Mouse (Mus musculus) MEL (cell line): ENCODE measurements around the gene Gm36028. TPM values are rescaled to one million over a fixed set of nuclear protein-coding genes. Genes with fewer than 3 reads are reported as not detected.

Experiments used
- DNase-seq: peaks from one replicate; pipeline ENCODE4 v3.0.0; 2011; ENCODE audit warnings: low read depth, low spot score
- H3K27ac ChIP-seq: 2 replicates; pipeline ENCODE4 v1.5.1; 2012; ENCODE audit warnings: low read depth, mild to moderate bottlenecking, control low read depth, low read length, moderate library complexity; ENCODE audit not compliant: control insufficient read depth
- H3K27me3 ChIP-seq, 2 experiments: fragments of 150-350 bp in 1 of 2; sonication (generic) in 1 of 2; 2 replicates each; pipeline ENCODE4 v1.6.1; 2012; ENCODE audit warnings: low read length in 2 of 2, mild to moderate bottlenecking in 2 of 2, improper control_type of control experiment in 1 of 2, moderate library complexity in 1 of 2; ENCODE audit not compliant: insufficient read depth in 2 of 2, control insufficient read depth in 1 of 2
- H3K36me3 ChIP-seq, 2 experiments: 2 replicates each; pipeline ENCODE4 v1.6.1; 2012 to 2014; ENCODE audit warnings: low read length in 2 of 2, improper control_type of control experiment in 1 of 2, inconsistent platforms in 1 of 2, mild to moderate bottlenecking in 1 of 2; ENCODE audit not compliant: insufficient read depth in 2 of 2, control insufficient read depth in 1 of 2
- H3K4me1 ChIP-seq, 2 experiments: fragments of 150-350 bp in 1 of 2; sonication (generic) in 1 of 2; 2 replicates each; pipeline ENCODE4 v1.6.1; 2012; ENCODE audit warnings: low read length in 2 of 2, improper control_type of control experiment in 1 of 2, mild to moderate bottlenecking in 1 of 2; ENCODE audit not compliant: insufficient read depth in 2 of 2, control insufficient read depth in 1 of 2
- H3K4me3 ChIP-seq, 2 experiments: fragments of 150-350 bp in 1 of 2; sonication (generic) in 1 of 2; 2 replicates each; pipeline ENCODE4 v1.5.1; 2012; ENCODE audit warnings: low read depth in 2 of 2, low read length in 2 of 2, mild to moderate bottlenecking in 2 of 2, moderate library complexity in 2 of 2, control low read depth in 1 of 2, improper control_type of control experiment in 1 of 2; ENCODE audit not compliant: control insufficient read depth in 1 of 2, insufficient read depth in 1 of 2
- H3K79me2 ChIP-seq: 2 replicates; pipeline ENCODE4 v1.6.1; 2012; ENCODE audit warnings: mild to moderate bottlenecking, low read length, moderate library complexity; ENCODE audit not compliant: control insufficient read depth, poor library complexity, insufficient read depth
- H3K9ac ChIP-seq: 2 replicates; pipeline ENCODE4 v1.6.1; 2012; ENCODE audit warnings: low read depth, mild to moderate bottlenecking, control low read depth, low read length, moderate library complexity; ENCODE audit not compliant: control insufficient read depth, poor library complexity, severe bottlenecking
- H3K9me3 ChIP-seq: fragments of 150-350 bp; sonication (generic); replicated peaks from 2 replicates; pipeline ENCODE4 v1.6.1; 2012; ENCODE audit warnings: mild to moderate bottlenecking, low read length, improper control_type of control experiment, moderate library complexity; ENCODE audit not compliant: insufficient read depth
- CHD1 ChIP-seq: IDR thresholded peaks from 2 replicates; pipeline ENCODE4 v1.6.1; 2012; ENCODE audit warnings: low read depth, mild to moderate bottlenecking, inconsistent platforms, low read length, improper control_type of control experiment
- EP300 ChIP-seq, 2 experiments: IDR thresholded peaks; 2 replicates each; pipeline ENCODE4 v1.6.1; 2011; ENCODE audit warnings: improper control_type of control experiment in 2 of 2, low read length in 2 of 2, low read depth in 1 of 2, mild to moderate bottlenecking in 1 of 2
- ETS1 ChIP-seq: IDR thresholded peaks from 2 replicates; pipeline ENCODE4 v1.6.1; 2012; ENCODE audit warnings: low read depth, mild to moderate bottlenecking, inconsistent platforms, low read length, improper control_type of control experiment, moderate library complexity
- GABPA ChIP-seq: IDR thresholded peaks from 2 replicates; pipeline ENCODE4 v1.6.1; 2012; ENCODE audit warnings: low read depth, mild to moderate bottlenecking, inconsistent platforms, low read length, improper control_type of control experiment, moderate library complexity
- GATA1 ChIP-seq: IDR thresholded peaks from 2 replicates; pipeline ENCODE4 v1.6.1; 2011; ENCODE audit warnings: low read depth, low read length, improper control_type of control experiment
- JUND ChIP-seq: IDR thresholded peaks from 2 replicates; pipeline ENCODE4 v1.6.1; 2011; ENCODE audit warnings: low read depth, mild to moderate bottlenecking, improper control_type of control experiment, low read length
- KAT2A ChIP-seq: conservative IDR thresholded peaks from 2 replicates; pipeline ENCODE4 v1.6.1; 2012; ENCODE audit warnings: low read depth, low read length, improper control_type of control experiment, inconsistent platforms
- MAFK ChIP-seq: IDR thresholded peaks from 2 replicates; pipeline ENCODE4 v1.6.1; 2011; ENCODE audit warnings: low read depth, mild to moderate bottlenecking, low read length, improper control_type of control experiment, borderline replicate concordance
- MAX ChIP-seq: IDR thresholded peaks from 2 replicates; pipeline ENCODE4 v1.6.1; 2011; ENCODE audit warnings: low read length, improper control_type of control experiment
- NRF1 ChIP-seq: IDR thresholded peaks from 2 replicates; pipeline ENCODE4 v1.6.1; 2014; ENCODE audit warnings: low read depth, mild to moderate bottlenecking, inconsistent platforms, low read length, improper control_type of control experiment, moderate library complexity; ENCODE audit not compliant: poor library complexity, insufficient read depth, severe bottlenecking
- RAD21 ChIP-seq: IDR thresholded peaks from 2 replicates; pipeline ENCODE4 v1.6.1; 2011; ENCODE audit warnings: mild to moderate bottlenecking, low read depth, low read length, improper control_type of control experiment
- SIN3A ChIP-seq: IDR thresholded peaks from 2 replicates; pipeline ENCODE4 v1.6.1; 2012; ENCODE audit warnings: low read length, improper control_type of control experiment, inconsistent platforms
- ZC3H11A ChIP-seq: IDR thresholded peaks from 2 replicates; pipeline ENCODE4 v1.6.1; 2012; ENCODE audit warnings: low read depth, mild to moderate bottlenecking, inconsistent platforms, low read length, improper control_type of control experiment
- ZMIZ1 ChIP-seq: IDR thresholded peaks from 2 replicates; pipeline ENCODE4 v1.6.1; 2012; ENCODE audit warnings: low read depth, mild to moderate bottlenecking, inconsistent platforms, low read length, improper control_type of control experiment, moderate library complexity
- polyA plus RNA-seq, 2 experiments: library from polyadenylated mRNA; stranded (reverse) in 1 of 2; unstranded in 1 of 2; fragments of >175 nt in 1 of 2; fragments of >200 nt in 1 of 2; gene quantifications; 2 replicates each; pipeline versions ENCODE4 v1.2.1 to v1.2.4; 2012; ENCODE audit warnings: low replicate concordance in 2 of 2, low read depth in 1 of 2; ENCODE audit not compliant: insufficient read length in 2 of 2, insufficient read depth in 1 of 2, missing spikeins in 1 of 2
- total RNA-seq: library from RNA; depleted of rRNA; stranded (reverse); fragments of 300-350 nt; gene quantifications from 2 replicates; pipeline ENCODE4 v1.2.3, GENCODE M21; 2012

Gene Gm36028
- total and polyA plus RNA-seq, 3 experiments, result not detected

DNA sequence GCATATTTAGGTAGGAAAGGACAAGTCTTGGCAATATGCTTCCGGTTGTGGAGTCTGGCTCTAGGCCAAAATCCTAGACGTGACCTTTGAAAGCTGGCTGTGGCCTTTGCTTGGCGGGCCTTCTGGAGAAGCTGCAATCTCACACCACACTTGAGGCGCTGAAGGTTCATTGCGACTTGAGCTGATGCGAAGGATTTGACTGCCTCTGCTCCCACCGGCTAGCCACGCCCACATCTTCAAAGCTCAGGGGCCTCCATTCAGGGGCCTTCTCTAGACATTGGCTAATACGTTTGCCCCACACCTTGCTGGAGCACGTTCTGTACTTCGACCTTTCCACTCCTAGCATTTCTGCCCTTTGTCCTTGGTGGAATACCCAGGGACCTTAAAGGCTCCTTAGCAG is 40.4 kb upstream of the Gm36028 start:
- no peak overlapping the region for H3K9ac ChIP-seq
- no peaks in the 10 kb centered on the region for H3K9me3 ChIP-seq
- H3K4me1 ChIP-seq, result no peaks in the 10 kb centered on the region
- DNase-seq, result no peak
- H3K27ac ChIP-seq, result no peak overlapping the region
- no peaks in the 10 kb centered on the region for H3K36me3 ChIP-seq
- no peaks in the 10 kb centered on the region for H3K79me2 ChIP-seq
- no peak for TF ChIP-seq MAX
- no peak for TF ChIP-seq NRF1
- TF ChIP-seq MAFK, result no peak
- TF ChIP-seq GABPA, result no peak
- no peak overlapping the region for H3K4me3 ChIP-seq
- peaks cover 0 to 3% of the 10 kb centered on the region in 2 experiments; a peak in 1 of 4 replicates for H3K27me3 ChIP-seq

DNA sequence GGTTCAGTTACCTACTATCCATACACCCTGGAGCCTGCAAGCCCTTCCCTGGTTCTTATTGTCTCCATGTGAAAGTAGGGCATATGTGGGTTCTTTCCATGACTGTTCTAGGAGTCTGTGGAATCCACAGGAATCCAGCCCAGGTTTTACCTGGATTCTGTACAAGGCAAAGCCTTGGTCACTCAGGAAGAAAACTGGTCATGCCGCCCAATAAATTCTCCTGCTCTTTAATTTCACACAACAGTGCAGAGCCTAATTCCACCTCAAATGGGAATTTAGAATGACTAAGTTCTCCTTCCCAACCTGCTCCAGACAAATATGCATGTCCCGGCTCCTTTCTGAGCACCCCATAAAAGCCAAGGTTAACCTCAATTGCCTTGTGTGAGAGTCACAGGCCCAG is 38.4 kb upstream of the Gm36028 start:
- Histone ChIP-seq H3K9me3 (no peaks in the 10 kb centered on the region), H3K9ac (no peak overlapping the region), H3K27me3 (0 out of 4 replicates have a peak, but pooled peaks cover 0 to under 1% of the 10 kb centered on the region in 2 experiments), H3K36me3 (no peaks in the 10 kb centered on the region), H3K4me1 (no peaks in the 10 kb centered on the region), H3K79me2 (no peaks in the 10 kb centered on the region), H3K27ac (no peak overlapping the region), H3K4me3 (no peak overlapping the region)
- no peak for DNase-seq
- TF ChIP-seq EP300 (IDR thresholded peaks at IDR 0.05; ENCODE audit: low read depth in 1 of 2, low read length in 2 of 2) (no peak), GATA1 (no peak), SIN3A (no peak), ZC3H11A (no peak), CHD1 (no peak), ZMIZ1 (no peak), JUND (no peak)

DNA sequence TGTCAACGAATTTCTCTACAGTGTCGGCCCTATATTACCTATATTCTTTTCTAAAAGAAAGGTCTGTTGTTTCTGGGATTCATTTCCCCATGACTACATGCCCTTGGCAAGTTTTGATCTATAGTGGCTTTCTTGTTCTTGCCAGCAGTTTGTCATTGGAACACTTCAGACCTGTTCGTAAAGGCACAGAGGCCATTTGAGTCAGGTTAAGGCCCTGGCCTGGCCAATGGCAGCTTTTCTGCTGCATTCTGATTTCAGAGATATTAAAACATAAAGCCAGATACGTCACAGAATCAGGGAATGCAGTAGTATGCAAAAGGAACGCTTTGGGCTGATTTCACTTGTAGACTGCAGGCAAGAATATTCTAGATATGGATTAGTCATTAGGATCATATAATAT is 37.8 kb upstream of the Gm36028 start:
- Histone ChIP-seq H3K4me1 (peaks cover 0 to 3% of the 10 kb centered on the region in 2 experiments; a peak in 2 of 4 replicates), H3K36me3 (peaks cover 0 to 4% of the 10 kb centered on the region in 2 experiments; a peak in 2 of 4 replicates), H3K4me3 (no peak overlapping the region), H3K27ac (no peak overlapping the region), H3K9me3 (no peaks in the 10 kb centered on the region)
- TF ChIP-seq ETS1, result no peak
- TF ChIP-seq KAT2A, result no peak
- TF ChIP-seq RAD21, result no peak
- TF ChIP-seq, all 39 proteins: peak for 0
- Histone ChIP-seq H3K79me2 (no peaks in the 10 kb centered on the region), H3K27me3 (no peaks in the 10 kb centered on the region), H3K9ac (no peak overlapping the region)
- DNase-seq, result no peak
